Mouse (Mus musculus) stomach, postnatal 0 days (tissue): ENCODE measurements around the gene Cd93. TPM values are rescaled to one million over a fixed set of nuclear protein-coding genes. Genes with fewer than 3 reads are reported as not detected.

ENCODE experiments used
- ATAC-seq: fragments of 200-750 bp; cut with Nextera tagmentation; 2 replicates; pipeline ENCODE4 v1.8.0; 2017; ENCODE audit not compliant: low FRiP score, low TSS enrichment
- DNase-seq: peaks from one replicate; pipeline ENCODE4 v3.0.0-alpha.2; 2016; ENCODE audit warnings: low spot score
- H3K27ac ChIP-seq: fragments of 300-500 bp; sonication (generic); replicated peaks from 2 replicates; pipeline ENCODE4 v1.5.1; 2014; ENCODE audit warnings: mild to moderate bottlenecking, control low read depth
- H3K27me3 ChIP-seq: fragments of 300-500 bp; sonication (generic); 2 replicates; pipeline ENCODE4 v1.6.1; 2014; ENCODE audit warnings: low read length; ENCODE audit not compliant: control insufficient read depth, insufficient read depth
- H3K36me3 ChIP-seq: fragments of 300-500 bp; sonication (generic); 2 replicates; pipeline ENCODE4 v1.6.1; 2014; ENCODE audit warnings: low read length, mixed read lengths; ENCODE audit not compliant: control insufficient read depth, insufficient read depth
- H3K4me1 ChIP-seq: fragments of 300-500 bp; sonication (generic); replicated peaks from 2 replicates; pipeline ENCODE4 v1.6.1; 2014; ENCODE audit warnings: antibody characterized with exemption; ENCODE audit not compliant: control insufficient read depth, insufficient read depth
- H3K4me2 ChIP-seq: fragments of 300-500 bp; sonication (generic); replicated peaks from 2 replicates; pipeline ENCODE4 v1.6.1; 2014; ENCODE audit warnings: low read depth, mild to moderate bottlenecking, control low read depth, moderate library complexity
- H3K4me3 ChIP-seq: fragments of 300-500 bp; sonication (generic); 2 replicates; pipeline ENCODE4 v1.5.1; 2014; ENCODE audit warnings: low read depth, low read length, control low read depth
- H3K9ac ChIP-seq: fragments of 300-500 bp; sonication (generic); 2 replicates; pipeline ENCODE4 v1.6.1; 2014; ENCODE audit warnings: mild to moderate bottlenecking, low read length, control low read depth, mixed read lengths
- H3K9me3 ChIP-seq: fragments of 300-500 bp; sonication (generic); 2 replicates; pipeline ENCODE4 v1.6.1; 2016; ENCODE audit warnings: low read length; ENCODE audit not compliant: control insufficient read depth
- CTCF ChIP-seq: IDR thresholded peaks from 2 replicates; pipeline ENCODE4 v1.5.1; 2016; ENCODE audit warnings: antibody characterized with exemption, low read depth, mild to moderate bottlenecking, moderate library complexity
- EP300 ChIP-seq: optimal IDR thresholded peaks from 2 replicates; pipeline ENCODE3; 2016; ENCODE audit warnings: antibody characterized with exemption
- WGBS: fragments of 180-500 bp; shearing (Covaris S2); extraction: QIAGEN DNeasy Blood & Tissue Kit; methylation state at CpG from one replicate; pipeline ENCODE4 v1.1.7; 2014; 5-methylcytosine and 5-hydroxymethylcytosine counted together
- polyA plus RNA-seq: library from polyadenylated mRNA; unstranded; fragments of >200 nt; fragmentation: Nextera tagmentation; extraction: Ambion mirVana; gene quantifications from 2 replicates; pipeline ENCODE4 v1.2.1, GENCODE M21; 2015

Gene Cd93
- polyA plus RNA-seq, 1 experiment from 2014 or later, result 4.3 TPM

- no peak for DNase-seq
- no peak overlapping the region for H3K27ac ChIP-seq
- 59% methylated on average over 1 of the region's 1 CpGs for WGBS
Observed at GRCm38 (mm10) chr2:148393149-148393548, 50.2 kb downstream of the Cd93 start.

GRCm38 (mm10) chr2:148387652-148388581 is 55.4 kb downstream of the Cd93 start:
- Histone ChIP-seq H3K9ac (no peak overlapping the region), H3K27me3 (no peaks in the 10 kb centered on the region), H3K4me3 (no peak overlapping the region), H3K27ac (no peak overlapping the region), H3K4me2 (no peak overlapping the region), H3K4me1 (no peaks in the 10 kb centered on the region), H3K36me3 (no peaks in the 10 kb centered on the region), H3K9me3 (no peaks in the 10 kb centered on the region)
- WGBS, result 69% methylated on average over 6 of the region's 6 CpGs
- no peak for DNase-seq
- ATAC-seq, result no peak
- TF ChIP-seq EP300, result no peak
- no peak for TF ChIP-seq CTCF

More at GRCm38 (mm10) chr2:148393149-148393548, 50.2 kb downstream of the Cd93 start:
- ATAC-seq, result no peak
- no peak overlapping the region for H3K4me3 ChIP-seq
- H3K4me2 ChIP-seq, result no peak overlapping the region
- H3K27me3 ChIP-seq, result 0 out of 2 replicates have a peak, but pooled peaks cover 2% of the 10 kb centered on the region
- H3K9ac ChIP-seq, result no peak overlapping the region
- TF ChIP-seq CTCF (no peak), EP300 (no peak)
- H3K9me3 ChIP-seq, result no peaks in the 10 kb centered on the region
- no peaks in the 10 kb centered on the region for H3K4me1 ChIP-seq
- no peaks in the 10 kb centered on the region for H3K36me3 ChIP-seq

- Histone ChIP-seq H3K36me3 (no peaks in the 10 kb centered on the region), H3K27ac (no peak overlapping the region), H3K4me3 (no peak overlapping the region), H3K4me2 (no peak overlapping the region), H3K27me3 (no peaks in the 10 kb centered on the region), H3K9me3 (no peaks in the 10 kb centered on the region), H3K9ac (no peak overlapping the region), H3K4me1 (no peaks in the 10 kb centered on the region)
- WGBS, result 76% methylated on average over 2 of the region's 2 CpGs
- no peak for TF ChIP-seq EP300
- DNase-seq, result no peak
- no peak for ATAC-seq
Observed at GRCm38 (mm10) chr2:148386927-148387326, 56.4 kb downstream of the Cd93 start.

Other genes starting within 250 kb of the Cd93 start
- gene Sstr4, start 48.2 kb downstream of the Cd93 start, polyA plus RNA-seq, result 0.31 and 0.49 TPM in 2 replicates
- gene Thbd, start 35.4 kb downstream of the Cd93 start, polyA plus RNA-seq, result 17.5 and 17.9 TPM in 2 replicates
- gene Nxt1, start 229.0 kb upstream of the Cd93 start, polyA plus RNA-seq, result 54.4 and 57.1 TPM in 2 replicates
- gene Gzf1, start 237.5 kb upstream of the Cd93 start, polyA plus RNA-seq, result 8.0 and 9.4 TPM in 2 replicates